In the genomic region with DNA sequence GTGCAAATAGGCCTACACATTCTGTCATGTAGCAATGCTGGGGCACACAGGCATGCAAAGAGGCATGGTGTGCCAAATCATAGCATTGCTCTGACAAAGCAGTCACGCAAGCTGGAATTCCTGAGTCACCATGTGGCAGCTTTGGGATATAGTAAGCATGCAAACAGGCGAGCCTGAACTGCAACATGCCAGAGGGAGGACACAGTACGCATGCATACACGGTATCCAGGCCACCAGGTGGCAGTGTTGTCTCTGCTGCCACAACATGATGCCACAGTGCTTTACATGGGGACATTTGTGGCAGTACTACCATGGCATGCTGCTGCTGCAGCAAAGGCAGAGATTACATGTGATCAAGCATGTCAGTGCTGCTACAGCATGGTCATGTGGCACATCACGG, we compare ENCODE assay signal across 8 mouse cellular contexts. TPM values are rescaled to one million over a fixed set of nuclear protein-coding genes. Genes with fewer than 3 reads are reported as not detected.
A peak's percentile ranks its signal among the peaks of the same experiment; 100 is the strongest.
DNase-seq lines count a peak whose midpoint lies in the region; ATAC-seq and TF ChIP-seq lines count a peak whose summit lies in the region.

No protein-coding gene starts in this region.

- no peak overlapping the region for H3K4me2 ChIP-seq in forebrain, postnatal 0 days (ENCODE audit: low read depth)
- H3K4me2 ChIP-seq in lung, postnatal 0 days (replicated peaks; ENCODE audit: low read depth, low read length) = no peak overlapping the region

- H3K9ac ChIP-seq in forebrain, postnatal 0 days = no peak overlapping the region
- H3K9ac ChIP-seq in lung, postnatal 0 days (replicated peaks; ENCODE audit: low read depth) = no peak overlapping the region

- peaks cover 14% of the 10 kb centered on the region; the same call in 1 of the 2 replicates for H3K4me1 ChIP-seq in G1E (ENCODE audit: insufficient read depth, low read depth, low read length)
- no peaks in the 10 kb centered on the region for H3K4me1 ChIP-seq in forebrain, postnatal 0 days (ENCODE audit: insufficient read depth)
- no peaks in the 10 kb centered on the region for H3K4me1 ChIP-seq in lung, postnatal 0 days (ENCODE audit: insufficient read depth, low read depth, low read length)

- peak; percentile 77 for TF ChIP-seq CTCF in G1E (IDR thresholded peaks at IDR 0.05; ENCODE audit: low read depth, low read length)
- peak; percentile 98 for TF ChIP-seq CTCF in forebrain, postnatal 0 days (IDR thresholded peaks at IDR 0.05; ENCODE audit: low read depth)
- TF ChIP-seq CTCF in lung, postnatal 0 days (IDR thresholded peaks at IDR 0.05) = peak; percentile 99

- H3K27me3 ChIP-seq in G1E (ENCODE audit: insufficient read depth, low read length) = no peaks in the 10 kb centered on the region
- no peaks in the 10 kb centered on the region for H3K27me3 ChIP-seq in forebrain, postnatal 0 days (ENCODE audit: insufficient read depth, low read length)
- H3K27me3 ChIP-seq in lung, postnatal 0 days (replicated peaks; ENCODE audit: insufficient read depth, low read length) = no peaks in the 10 kb centered on the region

- H3K36me3 ChIP-seq in G1E (replicated peaks) = no peaks in the 10 kb centered on the region
- no peaks in the 10 kb centered on the region for H3K36me3 ChIP-seq in forebrain, postnatal 0 days (ENCODE audit: insufficient read depth)
- no peaks in the 10 kb centered on the region for H3K36me3 ChIP-seq in lung, postnatal 0 days (ENCODE audit: insufficient read depth, low read length)

- ATAC-seq in G1E (ENCODE audit: extremely low read depth, insufficient number of reproducible peaks, low FRiP score, poor library complexity, severe bottlenecking) = no peak
- 0 out of 2 replicates have a peak, but pooled peaks have one; percentile 32 for ATAC-seq in cerebellum, adult (ENCODE audit: insufficient number of reproducible peaks, low FRiP score, low TSS enrichment)
- ATAC-seq in forebrain, postnatal 0 days = peak; percentile 84
- ATAC-seq in hematopoietic stem cell, adult 5-6 weeks (replicated peaks in 1 of 2; ENCODE audit: insufficient read depth in 1 of 2, low FRiP score in 2 of 2, low TSS enrichment in 1 of 2, low read depth in 1 of 2, poor library complexity in 2 of 2, severe bottlenecking in 2 of 2) = peak; percentile 60 to 66; a peak in 3 of 4 replicates
- peak; percentile 76 for ATAC-seq in lung, postnatal 0 days

- no peak for TF ChIP-seq EP300 in lung, postnatal 0 days (IDR thresholded peaks at IDR 0.05)

- 19% methylated on average over 5 of the region's 5 CpGs for WGBS in forebrain, postnatal 0 days
- 17% methylated on average over 5 of the region's 5 CpGs for WGBS in lung, postnatal 0 days

- peaks cover under 1% of the 10 kb centered on the region; the same call in 1 of the 2 replicates for H3K9me3 ChIP-seq in G1E (replicated peaks)
- no peaks in the 10 kb centered on the region for H3K9me3 ChIP-seq in forebrain, postnatal 0 days (ENCODE audit: low read length)
- H3K9me3 ChIP-seq in lung, postnatal 0 days (ENCODE audit: low read length) = no peaks in the 10 kb centered on the region

- H3K4me3 ChIP-seq in G1E (ENCODE audit: low read depth, low read length) = no peak overlapping the region
- no peak overlapping the region for H3K4me3 ChIP-seq in forebrain, postnatal 0 days (ENCODE audit: low read depth, low read length)
- no peak overlapping the region for H3K4me3 ChIP-seq in lung, postnatal 0 days (ENCODE audit: low read depth, low read length)

- H3K27ac ChIP-seq in forebrain, postnatal 0 days (ENCODE audit: low read depth, low read length) = peak overlapping the region; percentile 15; the same call in 1 of the 2 replicates
- H3K27ac ChIP-seq in lung, postnatal 0 days (ENCODE audit: low read length) = no peak overlapping the region

- DNase-seq in G1E (ENCODE audit: low spot score) = no peak
- peak; percentile 88 for DNase-seq in forebrain, postnatal 0 days
- DNase-seq in layer of hippocampus, adult 8-10 months (ENCODE audit: low spot score in 2 of 2) = peak; percentile 58 to 78
- peak; percentile 88 for DNase-seq in lung, postnatal 0 days (ENCODE audit: low spot score)
- DNase-seq in ovary, postnatal 10 days (ENCODE audit: low spot score) = peak; percentile 50
- peak; percentile 45 to 81 for DNase-seq in thymus, postnatal 10 days (ENCODE audit: low spot score in 2 of 2)

RNA-seq across cellular contexts. Expression of a gene that starts 26.8 kb away (rescaled TPM):
- total RNA-seq in G1E (2014; fragmentation: Nextera tagmentation) (20.6 and 34.2 TPM in 2 replicates), G1E (2017) (29.7 and 34.2 TPM in 2 replicates)
- polyA plus RNA-seq in G1E (2012) = 1.6 and 2.3 TPM in 2 replicates
- total RNA-seq in forebrain, postnatal 0 days (2014; rRNA removed) = 26.7 and 29.3 TPM in 2 replicates
- polyA plus RNA-seq in forebrain, postnatal 0 days (2015; fragmentation: Nextera tagmentation; extraction: Ambion mirVana) = 12.4 and 13.4 TPM in 2 replicates
- total RNA-seq in hematopoietic stem cell, adult 5-6 weeks (2017) = 40.1 and 43.2 TPM in 2 replicates
- 10 to 100 TPM; 42.7 to 63.8 (median 50.2) TPM for total RNA-seq in layer of hippocampus, adult 8-10 months (2022)
- polyA plus RNA-seq in lung, postnatal 0 days (2015; fragmentation: Nextera tagmentation; extraction: Ambion mirVana) = 40.6 and 40.7 TPM in 2 replicates
